In the genomic region with DNA sequence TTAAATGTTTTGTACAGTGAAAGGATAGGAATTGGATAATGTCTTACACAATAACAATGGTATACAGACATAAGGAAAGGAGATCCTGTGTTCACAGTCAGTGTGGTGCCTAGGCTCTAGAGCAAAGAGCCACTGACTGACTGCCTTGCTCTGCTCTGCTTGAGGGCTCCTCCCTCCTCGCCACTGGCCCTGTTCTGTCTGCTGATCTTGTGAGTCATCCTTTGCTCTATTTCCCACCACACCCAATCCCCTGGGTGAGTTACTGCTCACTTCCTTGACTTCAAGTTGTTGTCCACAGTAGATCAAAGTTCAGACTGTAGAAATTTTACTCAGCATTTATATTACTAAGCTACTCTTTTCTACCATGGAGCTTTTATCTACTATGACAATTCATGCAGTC, we compare ENCODE assay signal across 9 mouse cellular contexts.
DNase-seq lines count a peak whose midpoint lies in the region; ATAC-seq and TF ChIP-seq lines count a peak whose summit lies in the region.
"Had no signal": no experiment of that assay in that cellular context is flagged by ENCODE, and none has a peak within 500 bp of the region (broad histone marks: within the 10 kb centered on the region; RNA-seq: fewer than 3 reads in every experiment).

No protein-coding gene starts in this region.

- 76% methylated on average over 1 of the region's 1 CpGs for WGBS in forebrain, postnatal 0 days

- no peak for TF ChIP-seq CTCF in forebrain, postnatal 0 days (IDR thresholded peaks at IDR 0.05; ENCODE audit: low read depth)

- H3K4me3 ChIP-seq in forebrain, postnatal 0 days (ENCODE audit: low read depth, low read length): no peak overlapping the region
- H3K4me3 ChIP-seq: lung, embryonic 15.5 days had no signal

- no peaks in the 10 kb centered on the region for H3K4me1 ChIP-seq in forebrain, postnatal 0 days (ENCODE audit: insufficient read depth)
- H3K4me1 ChIP-seq: lung, embryonic 15.5 days had no signal

- no peaks in the 10 kb centered on the region for H3K9me3 ChIP-seq in forebrain, postnatal 0 days (ENCODE audit: low read length)
- H3K9me3 ChIP-seq: lung, embryonic 15.5 days had no signal

- no peak overlapping the region for H3K9ac ChIP-seq in forebrain, postnatal 0 days
- H3K9ac ChIP-seq: lung, embryonic 15.5 days had no signal

- no peak overlapping the region for H3K27ac ChIP-seq in forebrain, postnatal 0 days (ENCODE audit: low read depth, low read length)
- H3K27ac ChIP-seq: lung, embryonic 15.5 days had no signal

- H3K27me3 ChIP-seq in forebrain, postnatal 0 days (ENCODE audit: insufficient read depth, low read length): no peaks in the 10 kb centered on the region
- H3K27me3 ChIP-seq: lung, embryonic 15.5 days had no signal

- no peaks in the 10 kb centered on the region for H3K36me3 ChIP-seq in forebrain, postnatal 0 days (ENCODE audit: insufficient read depth)
- H3K36me3 ChIP-seq: lung, embryonic 15.5 days had no signal

- no peak for ATAC-seq in forebrain, postnatal 0 days

- peak; percentile 50 to 52 for DNase-seq in CD8-positive naive resting alpha-beta T cell, adult 2 months (ENCODE audit: low read depth in 2 of 2, low spot score in 2 of 2)
- peak; percentile 45 for DNase-seq in adrenal gland, adult 2 months
- peak; percentile 46 for DNase-seq in heart, postnatal 4 days
- peak; percentile 83 for DNase-seq in lung, postnatal 36 days
- DNase-seq in forebrain, postnatal 0 days: no peak
- no peak for DNase-seq in left cerebral cortex, adult 18-20 months (ENCODE audit: low spot score in 2 of 2)
- DNase-seq in ovary, postnatal 10 days (ENCODE audit: low spot score): no peak
- DNase-seq in ovary, adult 18-20 months (ENCODE audit: low spot score): no peak

- no peak overlapping the region for H3K4me2 ChIP-seq in forebrain, postnatal 0 days (ENCODE audit: low read depth)
- H3K4me2 ChIP-seq: lung, embryonic 15.5 days had no signal

Comparison
In these comparisons a context has a peak if more than half of its experiments do, and no peak if none do; other contexts are left out.
1. DNase-seq: peak in CD8-positive naive resting alpha-beta T cell, adult 2 months (2 of 2), adrenal gland, adult 2 months (single experiment), heart, postnatal 4 days (single experiment) and lung, postnatal 36 days (single experiment); none in forebrain, postnatal 0 days (single experiment), left cerebral cortex, adult 18-20 months (0 of 2), ovary, postnatal 10 days (single experiment) and ovary, adult 18-20 months (single experiment).